8 mouse cellular contexts compared by ENCODE assay signal in the genomic region with DNA sequence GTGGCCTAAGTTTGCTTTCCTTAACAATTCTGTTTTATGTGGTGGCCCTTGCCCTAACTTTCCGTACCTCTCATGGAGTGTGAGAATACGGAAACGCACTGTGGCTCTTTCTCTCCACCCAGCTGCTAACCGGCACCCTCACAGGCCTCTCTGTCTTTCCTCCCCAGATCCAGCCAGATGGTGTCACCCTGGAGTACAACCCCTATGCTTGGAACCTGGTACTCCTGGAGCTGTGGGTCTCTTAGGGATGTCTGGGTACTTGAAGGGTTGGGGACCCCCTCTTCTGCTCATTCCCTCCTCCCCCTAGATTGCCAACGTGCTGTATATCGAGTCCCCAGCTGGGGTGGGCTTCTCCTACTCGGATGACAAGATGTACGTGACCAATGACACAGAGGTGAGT. TPM values are rescaled to one million over a fixed set of nuclear protein-coding genes. Genes with fewer than 3 reads are reported as not detected.
A peak's percentile ranks its signal among the peaks of the same experiment; 100 is the strongest.
DNase-seq lines count a peak whose midpoint lies in the region; ATAC-seq and TF ChIP-seq lines count a peak whose summit lies in the region.

No protein-coding gene starts in this region.

- peak overlapping the region; percentile 80 for H3K4me3 ChIP-seq in G1E (ENCODE audit: low read depth, low read length)
- peak overlapping the region; percentile 64 for H3K4me3 ChIP-seq in forebrain, postnatal 0 days (ENCODE audit: low read depth, low read length)
- H3K4me3 ChIP-seq in midbrain, embryonic 16.5 days (ENCODE audit: low read depth, low read length): peak overlapping the region; percentile 74

- no peak for TF ChIP-seq CTCF in G1E (IDR thresholded peaks at IDR 0.05; ENCODE audit: low read depth, low read length)
- TF ChIP-seq CTCF in forebrain, postnatal 0 days (IDR thresholded peaks at IDR 0.05; ENCODE audit: low read depth): peak; percentile 11; the same call in 1 of the 2 replicates

- H3K27me3 ChIP-seq in G1E (ENCODE audit: insufficient read depth, low read length): peaks cover 4% of the 10 kb centered on the region; the same call in 1 of the 2 replicates
- no peaks in the 10 kb centered on the region for H3K27me3 ChIP-seq in forebrain, postnatal 0 days (ENCODE audit: insufficient read depth, low read length)
- H3K27me3 ChIP-seq in midbrain, embryonic 16.5 days (ENCODE audit: control insufficient read depth, insufficient read depth, low read depth, low read length): no peaks in the 10 kb centered on the region

- WGBS in forebrain, postnatal 0 days: 46% methylated on average over 8 of the region's 8 CpGs
- 38% methylated on average over 8 of the region's 8 CpGs for WGBS in midbrain, embryonic 16.5 days

- no peak overlapping the region for H3K27ac ChIP-seq in forebrain, postnatal 0 days (ENCODE audit: low read depth, low read length)
- no peak overlapping the region for H3K27ac ChIP-seq in midbrain, embryonic 16.5 days (ENCODE audit: low read length)

- peak; percentile 46 for DNase-seq in CD4-positive, CD25-positive, alpha-beta regulatory T cell, adult 2 months (ENCODE audit: low read depth, low spot score)
- DNase-seq in G1E (ENCODE audit: low spot score): peak; percentile 24
- no peak for DNase-seq in forebrain, postnatal 0 days
- DNase-seq in kidney, postnatal 4 days: peak; percentile 31 to 43
- no peak for DNase-seq in ovary, postnatal 36 days (ENCODE audit: low spot score)
- DNase-seq in yolk sac, embryonic 10.5 days (ENCODE audit: low spot score): no peak

- peak overlapping the region; percentile 70 for H3K9ac ChIP-seq in forebrain, postnatal 0 days
- H3K9ac ChIP-seq in midbrain, embryonic 16.5 days (ENCODE audit: low read depth, low read length): peak overlapping the region; percentile 87; the same call in 1 of the 2 replicates

- peak overlapping the region; percentile 98 for H3K4me2 ChIP-seq in forebrain, postnatal 0 days (ENCODE audit: low read depth)
- peak overlapping the region; percentile 96 for H3K4me2 ChIP-seq in midbrain, embryonic 16.5 days (ENCODE audit: low read length)

- H3K4me1 ChIP-seq in G1E (ENCODE audit: insufficient read depth, low read depth, low read length): peaks cover 26% of the 10 kb centered on the region
- peaks cover 11% of the 10 kb centered on the region; the same call in 1 of the 2 replicates for H3K4me1 ChIP-seq in forebrain, postnatal 0 days (ENCODE audit: insufficient read depth)
- peaks cover 13% of the 10 kb centered on the region for H3K4me1 ChIP-seq in midbrain, embryonic 16.5 days (ENCODE audit: control insufficient read depth, insufficient read depth, low read length)

- peaks cover 44% of the 10 kb centered on the region for H3K36me3 ChIP-seq in G1E (replicated peaks)
- peaks cover 28% of the 10 kb centered on the region for H3K36me3 ChIP-seq in forebrain, postnatal 0 days (ENCODE audit: insufficient read depth)
- peaks cover 15% of the 10 kb centered on the region for H3K36me3 ChIP-seq in midbrain, embryonic 16.5 days (ENCODE audit: control insufficient read depth, insufficient read depth, low read length)

- ATAC-seq in CD4-positive, CD25-positive, alpha-beta regulatory T cell, adult 4 months: no peak
- 0 out of 2 replicates have a peak, but pooled peaks have one; percentile 35 for ATAC-seq in G1E (ENCODE audit: extremely low read depth, insufficient number of reproducible peaks, low FRiP score, poor library complexity, severe bottlenecking)
- no peak for ATAC-seq in forebrain, postnatal 0 days
- no peak for ATAC-seq in midbrain, embryonic 16.5 days

- H3K9me3 ChIP-seq in G1E (replicated peaks): no peaks in the 10 kb centered on the region
- H3K9me3 ChIP-seq in forebrain, postnatal 0 days (ENCODE audit: low read length): no peaks in the 10 kb centered on the region
- H3K9me3 ChIP-seq in midbrain, embryonic 16.5 days (replicated peaks; ENCODE audit: control insufficient read depth, low read length, poor library complexity, severe bottlenecking): no peaks in the 10 kb centered on the region

RNA-seq across cellular contexts. Expression of gene Neurl2, which starts 1.3 kb away (rescaled TPM):
- 1 to 10 TPM in 1 of 2 experiments, under 1 TPM in 1; 0.65 to 1.6 TPM for polyA plus RNA-seq in CD4-positive, CD25-positive, alpha-beta regulatory T cell, adult 4 months (2017; shearing (Covaris generic))
- total RNA-seq in G1E (2014; fragmentation: Nextera tagmentation) (not detected in 2 replicates), G1E (2017) (0.27 TPM in 1 of 2 replicates, not detected in the other)
- polyA plus RNA-seq in G1E (2012): 0.10 TPM in 1 of 2 replicates, not detected in the other
- 5.0 and 5.4 TPM in 2 replicates for total RNA-seq in forebrain, postnatal 0 days (2014; rRNA removed)
- polyA plus RNA-seq in forebrain, postnatal 0 days (2015; fragmentation: Nextera tagmentation; extraction: Ambion mirVana): 4.7 and 6.4 TPM in 2 replicates
- 5.4 and 7.0 TPM in 2 replicates for polyA plus RNA-seq in midbrain, embryonic 16.5 days (2015; fragmentation: Nextera tagmentation; extraction: Ambion mirVana)

RNA-seq across cellular contexts. Expression of gene Ctsa, which starts 1.9 kb away (rescaled TPM):
- 100 to 1,000 TPM; 211 to 247 TPM for polyA plus RNA-seq in CD4-positive, CD25-positive, alpha-beta regulatory T cell, adult 4 months (2017; shearing (Covaris generic))
- total RNA-seq in G1E (2014; fragmentation: Nextera tagmentation) (24.7 and 40.4 TPM in 2 replicates), G1E (2017) (58.7 and 67.0 TPM in 2 replicates)
- polyA plus RNA-seq in G1E (2012): 37.0 and 68.2 TPM in 2 replicates
- total RNA-seq in forebrain, postnatal 0 days (2014; rRNA removed): 86.2 and 93.8 TPM in 2 replicates
- polyA plus RNA-seq in forebrain, postnatal 0 days (2015; fragmentation: Nextera tagmentation; extraction: Ambion mirVana): 83.5 and 95.3 TPM in 2 replicates
- 95.4 and 95.6 TPM in 2 replicates for polyA plus RNA-seq in midbrain, embryonic 16.5 days (2015; fragmentation: Nextera tagmentation; extraction: Ambion mirVana)

RNA-seq across cellular contexts. Expression of gene Spata25, which starts 6.2 kb away (rescaled TPM):
- not detected for polyA plus RNA-seq in CD4-positive, CD25-positive, alpha-beta regulatory T cell, adult 4 months (2017; shearing (Covaris generic))
- not detected in 2 replicates for total RNA-seq in G1E (2014; fragmentation: Nextera tagmentation)
- not detected in 2 replicates for total RNA-seq in G1E (2017)
- not detected in 2 replicates for polyA plus RNA-seq in G1E (2012)
- 0.62 and 1.00 TPM in 2 replicates for total RNA-seq in forebrain, postnatal 0 days (2014; rRNA removed)
- polyA plus RNA-seq in forebrain, postnatal 0 days (2015; fragmentation: Nextera tagmentation; extraction: Ambion mirVana): not detected in 2 replicates
- polyA plus RNA-seq in midbrain, embryonic 16.5 days (2015; fragmentation: Nextera tagmentation; extraction: Ambion mirVana): not detected in 2 replicates

RNA-seq across cellular contexts. Expression of gene Zswim1, which starts 12.0 kb away (rescaled TPM):
- polyA plus RNA-seq in CD4-positive, CD25-positive, alpha-beta regulatory T cell, adult 4 months (2017; shearing (Covaris generic)): 10 to 100 TPM; 20.9 to 30.5 TPM
- total RNA-seq in G1E (2014; fragmentation: Nextera tagmentation) (19.0 and 22.2 TPM in 2 replicates), G1E (2017) (3.8 and 4.1 TPM in 2 replicates)
- polyA plus RNA-seq in G1E (2012): 33.9 and 38.4 TPM in 2 replicates
- total RNA-seq in forebrain, postnatal 0 days (2014; rRNA removed): 11.2 and 18.6 TPM in 2 replicates
- 27.5 and 32.6 TPM in 2 replicates for polyA plus RNA-seq in forebrain, postnatal 0 days (2015; fragmentation: Nextera tagmentation; extraction: Ambion mirVana)
- 29.5 and 29.9 TPM in 2 replicates for polyA plus RNA-seq in midbrain, embryonic 16.5 days (2015; fragmentation: Nextera tagmentation; extraction: Ambion mirVana)

RNA-seq across cellular contexts. Expression of gene Pltp, which starts 23.0 kb away (rescaled TPM):
- polyA plus RNA-seq in CD4-positive, CD25-positive, alpha-beta regulatory T cell, adult 4 months (2017; shearing (Covaris generic)): under 1 TPM; 0.34 to 0.98 TPM
- total RNA-seq in G1E (2014; fragmentation: Nextera tagmentation) (not detected in 2 replicates), G1E (2017) (not detected in 2 replicates)
- not detected in 2 replicates for polyA plus RNA-seq in G1E (2012)
- total RNA-seq in forebrain, postnatal 0 days (2014; rRNA removed): 28.2 and 43.4 TPM in 2 replicates
- 67.9 and 80.7 TPM in 2 replicates for polyA plus RNA-seq in forebrain, postnatal 0 days (2015; fragmentation: Nextera tagmentation; extraction: Ambion mirVana)
- 83.9 and 84.4 TPM in 2 replicates for polyA plus RNA-seq in midbrain, embryonic 16.5 days (2015; fragmentation: Nextera tagmentation; extraction: Ambion mirVana)

Comparison
In these comparisons a context has a peak if more than half of its experiments do, and no peak if none do; other contexts are left out.
1. DNase-seq: peak in CD4-positive, CD25-positive, alpha-beta regulatory T cell, adult 2 months (single experiment), G1E (single experiment) and kidney, postnatal 4 days (2 of 2); none in forebrain, postnatal 0 days (single experiment), ovary, postnatal 36 days (single experiment) and yolk sac, embryonic 10.5 days (single experiment).
2. Peak in every context shown above with its lines, with median percentiles within 50 percentile points of each other: H3K4me3 ChIP-seq.